Mouse (Mus musculus) granulocyte monocyte progenitor cell, adult 5-6 weeks (primary cell): ENCODE measurements around the gene Trim44. TPM values are rescaled to one million over a fixed set of nuclear protein-coding genes. Genes with fewer than 3 reads are reported as not detected.

Experiments used
- ATAC-seq: replicated peaks from 2 replicates; pipeline ENCODE4 v1.8.0; 2016; ENCODE audit warnings: mild to moderate bottlenecking, moderate TSS enrichment, inconsistent platforms; ENCODE audit not compliant: poor library complexity, severe bottlenecking
- total RNA-seq, 2 experiments: library from RNA; stranded (forward) in 1 of 2; stranded (reverse) in 1 of 2; fragments of 200-712, 200-1000 nt in 1 of 2; fragments of >200 nt in 1 of 2; fragmentation: Nextera tagmentation in 1 of 2; gene quantifications; 2 replicates each; pipeline ENCODE4 v1.2.3; 2014 to 2017

Trim44 gene
- total RNA-seq, 2 experiments from 2014 or later = 39.3 to 42.2 TPM

DNA sequence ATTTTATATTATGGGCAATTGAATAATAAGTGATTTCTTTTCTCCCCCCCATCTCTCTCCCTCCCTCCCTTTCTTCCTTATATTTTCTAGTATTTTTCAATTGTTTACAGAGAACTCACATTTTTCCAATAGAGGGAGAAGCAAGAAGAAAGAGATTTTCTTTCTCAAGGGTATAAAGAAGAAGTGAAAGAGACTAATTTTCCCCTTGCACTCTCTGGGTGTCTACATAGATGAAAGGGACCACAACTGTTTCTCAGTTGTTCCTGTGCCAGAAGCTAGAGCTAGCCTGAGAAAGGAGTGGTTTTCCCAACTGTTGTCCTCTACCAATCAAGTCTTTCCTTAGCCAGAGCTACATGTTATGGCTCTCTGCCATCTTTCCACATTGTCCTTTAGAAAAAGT is 34.9 kb downstream of the Trim44 start:
- peak; percentile 35; the same call in 1 of the 2 replicates for ATAC-seq

- no peak for ATAC-seq
These were observed 36.3 kb downstream of the Trim44 start for GRCm38 (mm10) chr2:102371332-102371731.

DNA sequence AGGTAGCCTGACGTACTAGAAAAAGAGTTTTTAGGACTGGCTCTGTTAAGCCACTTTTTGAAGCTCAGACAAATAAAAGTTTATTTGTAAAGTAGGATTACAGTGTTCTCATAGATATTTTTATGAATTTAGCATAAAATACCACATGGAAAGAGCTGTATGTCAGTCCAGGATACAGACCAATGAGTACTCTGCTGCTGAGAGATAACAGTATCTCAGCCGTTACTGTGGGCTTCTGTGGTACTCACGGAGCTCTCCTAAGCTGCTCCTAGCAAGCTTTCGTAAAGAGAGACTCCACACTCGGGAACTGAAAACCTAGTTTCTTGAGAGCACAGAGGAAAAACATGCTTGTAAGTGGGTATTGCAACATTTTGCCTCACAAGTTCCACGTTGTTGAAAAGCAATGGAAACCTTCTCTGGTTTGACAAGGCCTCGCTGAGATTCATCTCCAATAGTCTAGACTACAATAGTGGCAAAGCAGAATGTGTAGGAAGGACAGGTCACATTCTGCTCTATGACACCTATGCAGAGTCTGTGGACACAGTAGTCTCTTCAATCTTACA is 41.6 kb downstream of the Trim44 start:
- no peak for ATAC-seq

DNA sequence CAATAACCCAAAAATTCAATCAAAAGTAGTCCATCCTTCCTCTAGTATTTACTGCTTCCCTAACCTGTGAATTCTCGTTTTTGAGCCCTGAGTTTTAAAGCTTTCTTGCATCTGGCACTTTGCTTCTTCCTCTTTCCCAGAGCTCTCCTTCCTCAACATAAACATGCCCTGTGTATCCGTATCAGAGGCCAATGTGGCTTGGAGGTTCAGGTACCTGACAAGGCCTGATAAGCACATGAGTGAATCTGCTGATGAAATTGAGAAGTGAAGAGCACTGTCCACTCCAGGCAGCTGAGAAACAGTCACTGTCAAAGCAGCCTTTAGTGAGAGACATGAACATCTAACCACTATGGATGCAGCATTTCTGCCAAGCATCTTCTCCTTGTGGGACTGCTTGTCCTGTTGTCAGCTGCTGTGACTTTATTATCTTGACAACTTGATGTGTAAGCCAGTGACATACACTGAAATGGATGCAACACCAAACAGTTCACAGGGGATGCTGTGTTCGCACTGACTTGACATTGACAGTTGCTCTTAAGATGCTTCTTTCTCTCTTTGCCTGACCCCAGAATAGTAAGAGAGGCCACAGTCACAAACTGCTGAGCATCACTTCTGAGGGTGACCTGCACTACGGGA is 42.9 kb downstream of the Trim44 start:
- ATAC-seq = no peak

GRCm38 (mm10) chr2:102362896-102363530 is 44.6 kb downstream of the Trim44 start:
- no peak for ATAC-seq

GRCm38 (mm10) chr2:102362266-102362665 is 45.4 kb downstream of the Trim44 start:
- no peak for ATAC-seq

DNA sequence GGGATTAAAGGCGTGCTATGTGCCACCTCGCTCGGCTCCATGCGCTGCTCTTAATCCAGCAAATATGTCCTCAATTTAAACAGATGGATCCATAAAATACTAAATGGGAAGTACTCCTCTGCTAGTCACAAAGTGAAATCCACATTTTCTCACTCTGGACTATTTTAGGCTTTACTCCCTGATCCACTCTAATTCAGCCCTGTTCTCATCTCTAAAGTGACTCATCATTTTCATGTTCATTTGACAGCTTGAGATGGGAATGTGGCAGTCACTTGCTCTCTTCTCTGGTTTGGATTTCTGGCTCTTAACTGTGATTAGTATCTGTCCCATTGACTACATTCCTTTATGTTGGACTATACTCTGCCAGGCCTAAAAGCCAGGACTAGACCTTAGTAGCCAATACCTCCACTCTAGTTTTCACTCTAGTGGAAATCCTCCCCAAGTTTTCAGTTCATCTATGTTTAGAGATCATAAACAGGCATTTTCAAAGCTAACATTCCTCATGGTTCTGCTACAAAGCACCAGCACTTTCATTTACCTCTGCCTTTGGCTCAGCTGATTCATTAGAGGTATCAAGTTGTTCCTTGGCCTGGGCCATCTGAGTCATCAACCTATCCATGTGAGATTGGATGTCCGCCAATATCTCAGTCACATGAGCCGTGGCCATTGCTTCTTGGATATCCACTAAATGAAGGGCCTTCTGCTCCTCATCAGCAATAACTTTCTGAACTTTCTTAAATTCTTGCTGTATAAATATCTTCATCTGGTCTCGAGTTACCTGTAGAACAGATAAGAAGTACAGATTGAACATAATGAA is 50.5 kb downstream of the Trim44 start:
- no peak for ATAC-seq

DNA sequence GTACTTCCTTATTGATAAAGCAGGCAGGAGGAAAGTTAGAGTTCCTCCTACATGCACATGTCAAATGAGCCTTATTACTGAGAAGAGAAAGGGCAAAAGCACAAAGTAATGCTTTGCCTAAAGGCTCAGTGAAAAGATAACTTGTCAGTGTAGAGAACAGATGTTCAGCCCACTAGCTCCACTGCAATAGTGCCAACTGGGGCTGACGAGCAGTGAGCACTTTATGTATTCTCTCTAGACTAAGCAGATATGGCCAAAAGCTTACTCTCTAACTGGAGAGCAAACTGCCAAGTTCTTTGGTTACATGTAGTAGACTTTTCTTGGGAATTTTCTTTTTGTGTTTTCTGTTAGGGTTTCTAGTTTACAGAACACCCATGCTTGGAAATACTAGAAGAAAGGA is 53.6 kb downstream of the Trim44 start:
- ATAC-seq = no peak

- ATAC-seq = no peak
These were observed 66.2 kb downstream of the Trim44 start for GRCm38 (mm10) chr2:102341429-102341828.

DNA sequence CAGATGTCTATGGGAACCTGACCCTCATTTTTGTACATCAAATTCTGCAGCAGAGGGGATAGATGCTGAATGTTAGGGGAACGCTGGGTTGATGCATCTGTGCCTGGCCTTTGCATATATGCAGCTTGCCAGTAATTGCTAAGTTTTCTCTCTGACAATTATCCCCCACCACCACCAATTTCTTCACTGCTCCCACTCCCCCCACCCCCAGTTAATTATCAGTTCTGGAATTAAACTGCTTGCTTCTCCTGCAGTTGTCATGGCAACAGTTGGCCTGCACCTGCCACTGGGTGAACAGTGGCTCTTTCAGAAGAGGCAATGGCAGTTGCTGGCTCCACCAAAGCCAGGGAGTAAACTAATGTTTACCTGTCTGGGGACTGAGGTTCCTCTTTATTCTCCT is 70.8 kb downstream of the Trim44 start:
- no peak for ATAC-seq

- no peak for ATAC-seq
These were observed 75.7 kb downstream of the Trim44 start for GRCm38 (mm10) chr2:102331932-102332331.

- no peak for ATAC-seq
These were observed 76.5 kb downstream of the Trim44 start for GRCm38 (mm10) chr2:102331092-102331491.

- no peak for ATAC-seq
These were observed 81.7 kb downstream of the Trim44 start for GRCm38 (mm10) chr2:102325921-102326320.

DNA sequence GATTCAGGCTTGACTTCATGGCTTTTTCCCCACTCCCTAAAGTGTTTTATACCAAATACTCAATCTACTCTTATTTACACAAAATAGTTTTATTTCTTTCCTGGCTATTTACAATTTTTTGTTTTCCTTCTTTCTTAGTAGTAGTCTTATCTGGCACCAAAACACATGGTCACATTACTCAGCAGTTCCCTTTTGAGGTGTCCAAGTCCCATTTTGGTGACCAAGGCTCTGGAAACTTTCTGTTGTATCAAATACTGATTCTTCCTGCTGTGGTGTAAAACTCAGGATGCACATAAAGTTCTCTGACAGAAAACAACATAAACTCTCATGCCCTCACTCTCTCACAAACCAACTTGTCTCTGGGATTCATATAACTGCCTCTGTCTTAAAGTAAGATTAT is 83.3 kb downstream of the Trim44 start:
- ATAC-seq = no peak

- no peak for ATAC-seq
These were observed 91.1 kb downstream of the Trim44 start for GRCm38 (mm10) chr2:102316540-102316939.

GRCm38 (mm10) chr2:102315153-102315552 is 92.5 kb downstream of the Trim44 start:
- ATAC-seq = no peak

DNA sequence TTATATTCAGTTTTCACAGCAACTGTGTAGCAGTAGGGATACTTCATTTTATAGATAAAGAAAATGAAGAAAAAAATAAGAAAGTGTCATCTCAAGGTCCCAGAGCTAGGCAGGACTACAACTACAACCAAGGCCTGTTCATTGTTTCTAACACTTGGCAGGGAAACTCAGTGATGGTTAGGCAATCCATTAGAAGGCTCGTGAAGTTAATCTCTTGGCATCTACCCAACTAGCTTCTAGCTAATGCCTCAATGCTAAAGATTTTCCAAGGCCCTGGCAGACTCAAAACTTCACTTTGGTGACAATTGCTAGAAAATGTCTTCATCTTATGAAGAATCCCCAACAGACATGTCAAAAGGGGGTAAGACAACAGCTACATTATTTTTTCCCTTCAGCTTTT is 93.0 kb downstream of the Trim44 start:
- ATAC-seq = no peak

DNA sequence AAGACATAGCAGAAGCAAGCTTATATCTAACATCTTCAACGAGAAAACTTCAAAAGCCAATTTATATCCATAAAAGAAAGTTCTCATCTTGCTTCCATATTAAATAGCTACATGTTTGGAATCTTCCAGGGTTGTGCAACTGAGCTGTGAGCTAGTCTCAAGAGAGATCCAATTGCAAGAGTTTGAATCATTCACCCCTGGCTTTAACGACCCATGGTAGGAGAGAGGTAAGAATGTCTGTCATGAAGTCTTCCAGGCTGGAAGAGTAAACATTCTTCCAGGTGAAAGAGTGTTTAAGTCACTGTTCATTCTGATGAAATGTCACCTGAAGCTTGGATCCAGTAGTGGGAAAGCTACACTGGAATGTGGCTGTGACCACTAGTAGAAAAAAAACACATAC is 93.6 kb downstream of the Trim44 start:
- no peak for ATAC-seq

DNA sequence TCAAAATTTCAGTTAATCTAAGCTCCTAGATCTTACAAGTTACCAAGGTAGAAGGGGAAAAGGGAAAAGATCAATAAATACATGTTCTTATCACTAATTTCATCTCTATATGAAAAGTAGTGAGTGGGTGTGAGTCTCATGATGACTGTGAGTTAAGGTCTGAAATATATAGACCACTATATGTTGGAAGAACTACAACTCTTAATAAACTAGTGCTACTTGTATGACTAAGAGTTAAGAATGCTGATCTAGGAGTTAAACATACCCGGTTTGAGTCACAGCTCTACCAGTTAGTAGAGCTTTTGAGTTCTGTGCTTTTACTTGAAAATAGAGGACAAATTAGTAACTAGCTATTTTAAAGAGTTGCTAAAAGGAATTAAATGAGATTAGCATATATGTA is 94.7 kb downstream of the Trim44 start:
- ATAC-seq = no peak

GRCm38 (mm10) chr2:102303274-102303673 is 104.4 kb downstream of the Trim44 start:
- ATAC-seq = no peak

- ATAC-seq = no peak
These were observed 105.1 kb downstream of the Trim44 start for GRCm38 (mm10) chr2:102302532-102302931.
